Mouse (Mus musculus) urinary bladder, postnatal 14 days (tissue): ENCODE results near the gene Abhd14a.
A peak's percentile ranks its signal among the peaks of the same experiment; 100 is the strongest.
"Not testable (repeated sequence)": the region's sequence is repeated elsewhere in the genome, so short reads cannot be mapped to it uniquely, and the experiment has no call there.

Source experiments
- DNase-seq: peaks from one replicate; pipeline ENCODE4 v3.0.0; 2021; ENCODE audit warnings: low spot score

Abhd14a gene

GRCm38 (mm10) chr9:106447348-106447747 is at the start of gene Abhd14a, which contains the start of gene Abhd14b:
TSS of gene Abhd14a (minus strand) at chr9:106447678.
TSS of gene Abhd14b (plus strand) at chr9:106447459.
- peak; percentile 96 for DNase-seq

GRCm38 (mm10) chr9:106487602-106488001 is 40.1 kb upstream of the Abhd14a start:
- DNase-seq = not testable (repeated sequence)

GRCm38 (mm10) chr9:106485076-106485475 is 37.6 kb upstream of the Abhd14a start:
- DNase-seq = no peak

- no peak for DNase-seq
These were observed 36.1 kb upstream of the Abhd14a start for GRCm38 (mm10) chr9:106483606-106484005.

GRCm38 (mm10) chr9:106483136-106483535 is 35.7 kb upstream of the Abhd14a start:
- DNase-seq = no peak

GRCm38 (mm10) chr9:106482578-106483115 is 35.2 kb upstream of the Abhd14a start:
- DNase-seq = no peak

- DNase-seq = no peak
These were observed 34.2 kb upstream of the Abhd14a start for GRCm38 (mm10) chr9:106481676-106482075.

- DNase-seq = no peak
These were observed 33.6 kb upstream of the Abhd14a start for GRCm38 (mm10) chr9:106481075-106481474.

GRCm38 (mm10) chr9:106480541-106480940 is 33.1 kb upstream of the Abhd14a start:
- DNase-seq = no peak

GRCm38 (mm10) chr9:106478101-106478500 is 30.6 kb upstream of the Abhd14a start:
- DNase-seq = no peak

- DNase-seq = peak; percentile 2
These were observed 30.2 kb upstream of the Abhd14a start for GRCm38 (mm10) chr9:106477649-106478048.

GRCm38 (mm10) chr9:106476924-106477484 is 29.5 kb upstream of the Abhd14a start, which contains the start of gene Parp3:
TSS of gene Parp3 (minus strand) at chr9:106476949.
- DNase-seq = peak; percentile 99

GRCm38 (mm10) chr9:106476002-106476923 is 28.8 kb upstream of the Abhd14a start:
- peak; percentile 75 for DNase-seq

GRCm38 (mm10) chr9:106475663-106476001 is 28.2 kb upstream of the Abhd14a start, which contains the start of gene Rrp9:
TSS of gene Rrp9 (plus strand) at chr9:106475963.
- peak; percentile 5 for DNase-seq

- peak; percentile 51 for DNase-seq
These were observed 27.6 kb upstream of the Abhd14a start for GRCm38 (mm10) chr9:106475046-106475445.

GRCm38 (mm10) chr9:106474456-106474855 is 27.0 kb upstream of the Abhd14a start:
- peak; percentile 74 for DNase-seq

GRCm38 (mm10) chr9:106473753-106474105 is 26.3 kb upstream of the Abhd14a start:
- no peak for DNase-seq

GRCm38 (mm10) chr9:106473081-106473752 is 25.7 kb upstream of the Abhd14a start:
- DNase-seq = no peak

GRCm38 (mm10) chr9:106472321-106472720 is 24.8 kb upstream of the Abhd14a start:
- DNase-seq = no peak

GRCm38 (mm10) chr9:106471892-106472291 is 24.4 kb upstream of the Abhd14a start:
- peak; percentile 61 for DNase-seq

- DNase-seq = no peak
These were observed 23.7 kb upstream of the Abhd14a start for GRCm38 (mm10) chr9:106470991-106471750.

- no peak for DNase-seq
These were observed 22.3 kb upstream of the Abhd14a start for GRCm38 (mm10) chr9:106469776-106470175.
